Mouse (Mus musculus) brain, embryonic 18.5 days (tissue): ENCODE results near the gene Snrnp40.

ENCODE experiments used
- DNase-seq: peaks from one replicate; pipeline ENCODE4 v3.0.0-alpha.2; 2012; ENCODE audit warnings: low read depth, low spot score

Gene Snrnp40

GRCm38 (mm10) chr4:130359486-130360237, at the start of gene Snrnp40, which contains the start of gene Zcchc17:
Snrnp40 (plus strand) TSS chr4:130360132.
Zcchc17 (minus strand) TSS chr4:130359943.
- DNase-seq: peak; percentile 99

GRCm38 (mm10) chr4:130312526-130312925, 47.4 kb upstream of the Snrnp40 start:
- no peak for DNase-seq

- DNase-seq: no peak
These were observed 46.4 kb upstream of the Snrnp40 start for GRCm38 (mm10) chr4:130313552-130313951.

- DNase-seq: no peak
These were observed 44.0 kb upstream of the Snrnp40 start for GRCm38 (mm10) chr4:130315771-130316527.

GRCm38 (mm10) chr4:130316691-130317090, 43.2 kb upstream of the Snrnp40 start:
- no peak for DNase-seq

GRCm38 (mm10) chr4:130318122-130318521, 41.8 kb upstream of the Snrnp40 start:
- DNase-seq: no peak

- DNase-seq: no peak
These were observed 40.4 kb upstream of the Snrnp40 start for GRCm38 (mm10) chr4:130319564-130319963.

- no peak for DNase-seq
These were observed 38.3 kb upstream of the Snrnp40 start for GRCm38 (mm10) chr4:130321640-130322039.

GRCm38 (mm10) chr4:130322567-130322966, 37.4 kb upstream of the Snrnp40 start:
- no peak for DNase-seq

GRCm38 (mm10) chr4:130323165-130323564, 36.8 kb upstream of the Snrnp40 start:
- no peak for DNase-seq

- no peak for DNase-seq
These were observed 36.3 kb upstream of the Snrnp40 start for GRCm38 (mm10) chr4:130323607-130324006.

- DNase-seq: no peak
These were observed 34.5 kb upstream of the Snrnp40 start for GRCm38 (mm10) chr4:130325446-130325845.

- DNase-seq: no peak
These were observed 32.6 kb upstream of the Snrnp40 start for GRCm38 (mm10) chr4:130327366-130327765.

- no peak for DNase-seq
These were observed 24.1 kb upstream of the Snrnp40 start for GRCm38 (mm10) chr4:130335867-130336266.

GRCm38 (mm10) chr4:130341691-130342090, 18.2 kb upstream of the Snrnp40 start:
- DNase-seq: peak; percentile 16

GRCm38 (mm10) chr4:130349666-130350065, 10.3 kb upstream of the Snrnp40 start:
- DNase-seq: no peak

- DNase-seq: no peak
These were observed 9.1 kb upstream of the Snrnp40 start for GRCm38 (mm10) chr4:130350690-130351422.

GRCm38 (mm10) chr4:130352588-130352987, 7.3 kb upstream of the Snrnp40 start:
- DNase-seq: no peak

- DNase-seq: no peak
These were observed 2.0 kb upstream of the Snrnp40 start for GRCm38 (mm10) chr4:130357946-130358345.

- no peak for DNase-seq
These were observed 282 bp downstream of the Snrnp40 start for GRCm38 (mm10) chr4:130360238-130360590.

- DNase-seq: no peak
These were observed 16.7 kb downstream of the Snrnp40 start for GRCm38 (mm10) chr4:130376675-130377074.

- DNase-seq: no peak
These were observed 17.6 kb downstream of the Snrnp40 start for GRCm38 (mm10) chr4:130377500-130377899.
